ENCODE assay signal across 10 mouse cellular contexts in genomic region chr4:114688973-114689371, GRCm38 (mm10).
DNase-seq lines count a peak whose midpoint lies in the region; ATAC-seq and TF ChIP-seq lines count a peak whose summit lies in the region.
"Had no signal": no experiment of that assay in that cellular context is flagged by ENCODE, and none has a peak within 500 bp of the region (broad histone marks: within the 10 kb centered on the region; RNA-seq: fewer than 3 reads in every experiment).

No protein-coding gene starts in this region.

- H3K27me3 ChIP-seq in embryonic facial prominence, embryonic 14.5 days (replicated peaks; ENCODE audit: control insufficient read depth, insufficient read depth, low read length), result peaks cover 14% of the 10 kb centered on the region; the same call in 1 of the 2 replicates
- H3K27me3 ChIP-seq in stomach, embryonic 15.5 days (replicated peaks), result 0 out of 2 replicates have a peak, but pooled peaks cover 5% of the 10 kb centered on the region
- H3K27me3 ChIP-seq in midbrain, embryonic 15.5 days (replicated peaks), result 0 out of 2 replicates have a peak, but pooled peaks cover 4% of the 10 kb centered on the region

- DNase-seq in embryo, embryonic 10.5 days (ENCODE audit: low spot score), result peak; percentile 58
- DNase-seq in embryo, embryonic 11 days, result no peak
- no peak for DNase-seq in lung, adult 2 months
- DNase-seq in lung, postnatal 14 days, result no peak
- no peak for DNase-seq in embryonic facial prominence, embryonic 14.5 days (ENCODE audit: low spot score)
- DNase-seq in adrenal gland, adult 2 months, result no peak

- H3K27ac ChIP-seq in embryonic facial prominence, embryonic 14.5 days (replicated peaks; ENCODE audit: low read depth, low read length), result no peak overlapping the region
- no peak overlapping the region for H3K27ac ChIP-seq in stomach, embryonic 15.5 days
- H3K27ac ChIP-seq in midbrain, embryonic 15.5 days, result no peak overlapping the region
- H3K27ac ChIP-seq: neural tube, embryonic 12.5 days had no signal

- peak overlapping the region; percentile 35; the same call in 1 of the 2 replicates for H3K4me2 ChIP-seq in embryonic facial prominence, embryonic 14.5 days (ENCODE audit: low read depth, low read length)
- H3K4me2 ChIP-seq in stomach, embryonic 15.5 days, result 0 out of 2 replicates have a peak overlapping the region, but pooled peaks have one; percentile 19
- H3K4me2 ChIP-seq in midbrain, embryonic 15.5 days, result no peak overlapping the region

- WGBS in lung, adult 2 months, result 64% methylated on average over 6 of the region's 6 CpGs
- WGBS in embryonic facial prominence, embryonic 14.5 days, result 59% methylated on average over 6 of the region's 6 CpGs
- 66% methylated on average over 6 of the region's 6 CpGs for WGBS in stomach, embryonic 15.5 days
- WGBS in midbrain, embryonic 15.5 days, result 74% methylated on average over 6 of the region's 6 CpGs

- H3K4me3 ChIP-seq in lung, adult 2 months (replicated peaks; ENCODE audit: extremely low read depth, low read depth, low read length), result no peak overlapping the region
- no peak overlapping the region for H3K4me3 ChIP-seq in embryonic facial prominence, embryonic 14.5 days (ENCODE audit: low read depth, low read length)
- H3K4me3 ChIP-seq in stomach, embryonic 15.5 days (replicated peaks), result no peak overlapping the region
- H3K4me3 ChIP-seq in midbrain, embryonic 15.5 days, result no peak overlapping the region
- H3K4me3 ChIP-seq: erythroblast, embryonic 14.5 days; neural tube, embryonic 12.5 days had no signal

- no peaks in the 10 kb centered on the region for H3K4me1 ChIP-seq in lung, adult 2 months (ENCODE audit: control insufficient read depth, insufficient read depth, low read length)
- H3K4me1 ChIP-seq in embryonic facial prominence, embryonic 14.5 days (ENCODE audit: control insufficient read depth, insufficient read depth, low read length), result peaks cover 11% of the 10 kb centered on the region; the same call in 1 of the 2 replicates
- no peaks in the 10 kb centered on the region for H3K4me1 ChIP-seq in stomach, embryonic 15.5 days
- peaks cover 5% of the 10 kb centered on the region; the same call in 1 of the 2 replicates for H3K4me1 ChIP-seq in midbrain, embryonic 15.5 days

- H3K36me3 ChIP-seq in embryonic facial prominence, embryonic 14.5 days (ENCODE audit: control insufficient read depth, insufficient read depth, low read length), result no peaks in the 10 kb centered on the region
- H3K36me3 ChIP-seq in stomach, embryonic 15.5 days, result no peaks in the 10 kb centered on the region
- no peaks in the 10 kb centered on the region for H3K36me3 ChIP-seq in midbrain, embryonic 15.5 days (replicated peaks)
- H3K36me3 ChIP-seq: neural tube, embryonic 12.5 days had no signal

- no peak overlapping the region for H3K9ac ChIP-seq in embryonic facial prominence, embryonic 14.5 days (ENCODE audit: low read depth, low read length)
- H3K9ac ChIP-seq in stomach, embryonic 15.5 days, result no peak overlapping the region
- no peak overlapping the region for H3K9ac ChIP-seq in midbrain, embryonic 15.5 days
- H3K9ac ChIP-seq: neural tube, embryonic 12.5 days had no signal

- ATAC-seq in embryonic facial prominence, embryonic 14.5 days (ENCODE audit: low read depth), result no peak
- ATAC-seq in stomach, embryonic 15.5 days (ENCODE audit: insufficient read depth, low FRiP score, low read depth), result no peak
- ATAC-seq in midbrain, embryonic 15.5 days (replicated peaks), result no peak

- no peak for TF ChIP-seq POLR2A in lung, adult 2 months (IDR thresholded peaks at IDR 0.05; ENCODE audit: borderline replicate concordance, extremely low read depth, low read depth, low read length)

- peak; percentile 56 for TF ChIP-seq CTCF in lung, adult 2 months (IDR thresholded peaks at IDR 0.05; ENCODE audit: insufficient read depth, low read length)

- no peaks in the 10 kb centered on the region for H3K9me3 ChIP-seq in embryonic facial prominence, embryonic 14.5 days (ENCODE audit: control insufficient read depth, low read length)
- H3K9me3 ChIP-seq in stomach, embryonic 15.5 days, result no peaks in the 10 kb centered on the region
- no peaks in the 10 kb centered on the region for H3K9me3 ChIP-seq in midbrain, embryonic 15.5 days
- H3K9me3 ChIP-seq: neural tube, embryonic 12.5 days had no signal
